Mouse (Mus musculus) lung, postnatal 0 days (tissue): Measurements from ENCODE around the gene Utf1.

Experiments
- CTCF ChIP-seq: IDR thresholded peaks from 2 replicates; pipeline ENCODE4 v1.5.1; 2016; ENCODE audit warnings: antibody characterized with exemption, mild to moderate bottlenecking
- EP300 ChIP-seq: IDR thresholded peaks from 2 replicates; pipeline ENCODE4 v1.6.1; 2016; ENCODE audit warnings: antibody characterized with exemption, mild to moderate bottlenecking, control low read depth

DNA sequence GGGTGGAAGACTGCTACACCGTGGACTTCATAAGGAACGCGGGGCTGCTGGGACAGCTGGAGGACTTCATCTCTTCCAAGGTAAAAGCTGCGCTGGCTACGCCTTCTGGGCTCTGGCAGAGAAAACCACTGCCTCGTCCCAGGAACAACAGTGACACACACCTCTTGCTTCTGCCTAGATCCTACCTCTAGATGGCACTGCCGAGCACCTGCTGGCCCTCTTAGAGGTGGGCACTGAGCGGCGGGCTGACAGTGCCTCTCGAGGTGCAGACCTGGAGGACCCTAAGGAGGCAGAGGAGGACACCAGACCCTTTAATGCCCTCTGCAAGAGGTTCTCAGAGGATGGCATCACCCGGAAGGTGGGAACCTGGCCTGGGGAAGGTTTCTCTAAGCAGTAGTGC, 12.9 kb upstream of the Utf1 start:
- peak; percentile 74 for TF ChIP-seq CTCF
- no peak for TF ChIP-seq EP300
